Mouse (Mus musculus) G1E (cell line): ENCODE data around the gene Macrod2.

ENCODE experiments used
- CTCF ChIP-seq: IDR thresholded peaks from 2 replicates; pipeline ENCODE4 v1.5.1; 2012; ENCODE audit warnings: low read depth, low read length, inconsistent platforms, mixed read lengths
- GATA1 ChIP-seq: IDR thresholded peaks from 2 replicates; pipeline ENCODE4 v1.6.1; 2012; ENCODE audit warnings: borderline replicate concordance, low read length, inconsistent platforms, mixed read lengths
- GATA2 ChIP-seq: IDR thresholded peaks from 2 replicates; pipeline ENCODE4 v1.6.1; 2012; ENCODE audit warnings: low read depth, low read length, inconsistent platforms, borderline replicate concordance
- POLR2AphosphoS5 ChIP-seq: IDR thresholded peaks from 2 replicates; pipeline ENCODE4 v1.6.1; 2012; ENCODE audit warnings: low read depth, low read length, inconsistent platforms; ENCODE audit not compliant: insufficient replicate concordance
- TAL1 ChIP-seq: conservative IDR thresholded peaks from 2 replicates; pipeline ENCODE4 v1.6.1; 2012; ENCODE audit warnings: low read depth, low read length, inconsistent platforms, mixed read lengths

- TF ChIP-seq CTCF (no peak), GATA1 (no peak), GATA2 (no peak), TAL1 (no peak), POLR2AphosphoS5 (no peak)
These were observed 836.0 kb downstream of the Macrod2 start for GRCm38 (mm10) chr2:141231011-141231668.
